23 mouse cellular contexts compared by ENCODE assay signal in genomic region chr4:73739439-73739838, GRCm38 (mm10). TPM values are rescaled to one million over a fixed set of nuclear protein-coding genes. Genes with fewer than 3 reads are reported as not detected.
DNase-seq lines count a peak whose midpoint lies in the region; ATAC-seq and TF ChIP-seq lines count a peak whose summit lies in the region.
"Had no signal": no experiment of that assay in that cellular context is flagged by ENCODE, and none has a peak within 500 bp of the region (broad histone marks: within the 10 kb centered on the region; RNA-seq: fewer than 3 reads in every experiment).

No protein-coding gene starts in this region.

- in situ Hi-C loops in CH12.LX (cut with MboI; ENCODE audit: low pct_ligation_motif_present, low pct_unique_long_range_greater_than_20kb, low sequenced_read_pairs): no loop called here

- no peak overlapping the region for H3K4me3 ChIP-seq in CH12.LX (replicated peaks in 1 of 3; ENCODE audit: low read depth in 2 of 3, low read length in 2 of 3, poor library complexity in 1 of 3)
- no peak overlapping the region for H3K4me3 ChIP-seq in midbrain, postnatal 0 days (ENCODE audit: low read depth, low read length)

- ATAC-seq in midbrain, postnatal 0 days (ENCODE audit: low FRiP score): no peak
- ATAC-seq: activated CD4-positive, CD25-positive, alpha-beta regulatory T cell, adult 4 months; CD4-positive, CD25-positive, alpha-beta regulatory T cell, adult 4 months; Patski had no signal

- no peak overlapping the region; the same call in 1 of the 2 replicates for H3K27ac ChIP-seq in CH12.LX (ENCODE audit: insufficient read depth, low read depth)
- no peak overlapping the region for H3K27ac ChIP-seq in midbrain, postnatal 0 days (ENCODE audit: low read depth, low read length)

- peaks cover 0 to 10% of the 10 kb centered on the region in 2 experiments; a peak in 2 of 4 replicates for H3K4me1 ChIP-seq in CH12.LX (ENCODE audit: control insufficient read depth in 1 of 2, insufficient read depth in 2 of 2)
- no peaks in the 10 kb centered on the region for H3K4me1 ChIP-seq in midbrain, postnatal 0 days (ENCODE audit: insufficient read depth, low read length)

- no peak for TF ChIP-seq RAD21 in CH12.LX (IDR thresholded peaks at IDR 0.05; ENCODE audit: low read depth, low read length)

- TF ChIP-seq CTCF in CH12.LX (conservative IDR thresholded peaks at IDR 0.05 in 1 of 2, IDR thresholded peaks at IDR 0.05 in 1 of 2; ENCODE audit: low read depth in 2 of 2, low read length in 2 of 2): no peak
- TF ChIP-seq CTCF in midbrain, postnatal 0 days (IDR thresholded peaks at IDR 0.05): no peak

- H3K9ac ChIP-seq in CH12.LX (ENCODE audit: insufficient read depth, low read depth): peak overlapping the region; percentile 74; the same call in 1 of the 2 replicates
- no peak overlapping the region for H3K9ac ChIP-seq in midbrain, postnatal 0 days (replicated peaks; ENCODE audit: low read length, poor library complexity, severe bottlenecking)

- no peaks in the 10 kb centered on the region for H3K36me3 ChIP-seq in CH12.LX (replicated peaks in 1 of 2; ENCODE audit: control insufficient read depth in 1 of 2, insufficient read depth in 1 of 2, low read length in 1 of 2)
- no peaks in the 10 kb centered on the region for H3K36me3 ChIP-seq in midbrain, postnatal 0 days (ENCODE audit: insufficient read depth, low read length)
- H3K36me3 ChIP-seq: G1E had no signal

- peak overlapping the region; percentile 57; the same call in 1 of the 2 replicates for H3K4me2 ChIP-seq in CH12.LX (ENCODE audit: insufficient read depth, low read depth, poor library complexity, severe bottlenecking)
- no peak overlapping the region for H3K4me2 ChIP-seq in midbrain, postnatal 0 days (ENCODE audit: low read depth, low read length, poor library complexity, severe bottlenecking)

- TF ChIP-seq EP300 in CH12.LX (IDR thresholded peaks at IDR 0.05; ENCODE audit: low read length): no peak

- H3K9me3 ChIP-seq in CH12.LX (replicated peaks; ENCODE audit: low read length): peaks cover 33% of the 10 kb centered on the region
- no peaks in the 10 kb centered on the region for H3K9me3 ChIP-seq in midbrain, postnatal 0 days (ENCODE audit: low read length)

- H3K79me2 ChIP-seq in CH12.LX (replicated peaks; ENCODE audit: control insufficient read depth, extremely low read depth, insufficient read depth, poor library complexity, severe bottlenecking): no peaks in the 10 kb centered on the region

- no peak for DNase-seq in CH12.LX (ENCODE audit: extremely low read depth)
- no peak for DNase-seq in midbrain, postnatal 0 days (ENCODE audit: low spot score)
- DNase-seq: adrenal gland, adult 2 months; adrenal gland, adult 8-10 months; adrenal gland, postnatal 10 days; adrenal gland, postnatal 14 days; adrenal gland, postnatal 25 days; adrenal gland, postnatal 36 days; B cell, adult 2 months; cerebellum, adult 11 months; cerebellum, adult 11-12 months; cerebellum, adult 18-20 months; cerebellum, adult 2 months; cerebellum, adult 8-10 months had no signal

- no peak for TF ChIP-seq POLR2A in CH12.LX (IDR thresholded peaks at IDR 0.05; ENCODE audit: low read depth, low read length)

- H3K27me3 ChIP-seq in CH12.LX (replicated peaks): no peaks in the 10 kb centered on the region
- H3K27me3 ChIP-seq in midbrain, postnatal 0 days (ENCODE audit: insufficient read depth, low read length): no peaks in the 10 kb centered on the region
- H3K27me3 ChIP-seq: Patski had no signal

- dilution Hi-C loops in CH12.LX (cut with MboI; ENCODE audit: extremely low pct_ligation_motif_present, extremely low pct_unique_long_range_greater_than_20kb, low sequenced_read_pairs): no loop called here

- WGBS in midbrain, postnatal 0 days: 95% methylated on average over 3 of the region's 3 CpGs

TF ChIP-seq in CH12.LX, 34 proteins besides CTCF, POLR2A, EP300 and RAD21:
- no peak for TF ChIP-seq USF1 (IDR thresholded peaks at IDR 0.05; ENCODE audit: low read depth, low read length)
- no peak for TF ChIP-seq MYC (IDR thresholded peaks at IDR 0.05; ENCODE audit: low read depth, low read length)
- peak; percentile 8; the same call in 1 of the 2 replicates for TF ChIP-seq IRF4 (IDR thresholded peaks at IDR 0.05; ENCODE audit: low read depth, low read length)
- TF ChIP-seq GABPA (IDR thresholded peaks at IDR 0.05; ENCODE audit: insufficient replicate concordance, low read depth, low read length): no peak
- 0 out of 2 replicates have a peak, but pooled peaks have one; percentile 61 for TF ChIP-seq CHD1 (IDR thresholded peaks at IDR 0.05; ENCODE audit: low read depth, low read length)
- no peak for TF ChIP-seq ELF1 (IDR thresholded peaks at IDR 0.05; ENCODE audit: low read depth, low read length)
- no peak for TF ChIP-seq JUND (conservative IDR thresholded peaks at IDR 0.05; ENCODE audit: low read depth, low read length)
- TF ChIP-seq UBTF (IDR thresholded peaks at IDR 0.05; ENCODE audit: low read depth, low read length): no peak
- TF ChIP-seq ZNF384 (IDR thresholded peaks at IDR 0.05; ENCODE audit: low read depth, low read length): peak; percentile 60
- TF ChIP-seq POLR2AphosphoS2 (IDR thresholded peaks at IDR 0.05; ENCODE audit: low read depth, low read length): no peak
- TF ChIP-seq NRF1 (IDR thresholded peaks at IDR 0.05; ENCODE audit: low read depth, low read length): no peak
- no peak for TF ChIP-seq PAX5 (IDR thresholded peaks at IDR 0.05; ENCODE audit: low read length)
- TF ChIP-seq ETS1 (conservative IDR thresholded peaks at IDR 0.05; ENCODE audit: low read depth, low read length): peak; percentile 23; the same call in 1 of the 2 replicates
- no peak for TF ChIP-seq SIN3A (IDR thresholded peaks at IDR 0.05; ENCODE audit: low read length)
- TF ChIP-seq BHLHE40 (IDR thresholded peaks at IDR 0.05; ENCODE audit: low read depth, low read length): 0 out of 2 replicates have a peak, but pooled peaks have one; percentile 19

RNA-seq across cellular contexts. Expression of gene Rasef, which starts 51.4 kb away (rescaled TPM):
- total RNA-seq in CH12.LX (2012; rRNA removed): 1.6 and 2.9 TPM in 2 replicates
- 0.11 and 0.20 TPM in 2 replicates for total RNA-seq in CH12.LX (2014; rRNA removed)
- 0.11 and 0.16 TPM in 2 replicates for polyA plus RNA-seq in CH12.LX (2012; ENCODE audit: insufficient read length, low read depth)
- 0.16 and 0.90 TPM in 2 replicates for total RNA-seq in midbrain, postnatal 0 days (2014; rRNA removed)
- 0.43 and 0.65 TPM in 2 replicates for polyA plus RNA-seq in midbrain, postnatal 0 days (2015; fragmentation: Nextera tagmentation; extraction: Ambion mirVana)
- total RNA-seq: adrenal gland, adult 2 months; adrenal gland, postnatal 25 days; adrenal gland, postnatal 36 days; MEL had no signal
- polyA plus RNA-seq: activated CD4-positive, CD25-positive, alpha-beta regulatory T cell, adult 4 months; adrenal gland, adult 2 months; C2C12; CD4-positive, CD25-positive, alpha-beta regulatory T cell, adult 4 months; G1E; Patski had no signal

RNA-seq across cellular contexts. Expression of gene Gm428, which starts 56.1 kb away (rescaled TPM):
- total RNA-seq in CH12.LX (2012; rRNA removed) (not detected in 2 replicates), CH12.LX (2014; rRNA removed) (not detected in 2 replicates)
- polyA plus RNA-seq in CH12.LX (2012; ENCODE audit: insufficient read length, low read depth): not detected in 2 replicates
- not detected in 2 replicates for total RNA-seq in midbrain, postnatal 0 days (2014; rRNA removed)
- polyA plus RNA-seq in midbrain, postnatal 0 days (2015; fragmentation: Nextera tagmentation; extraction: Ambion mirVana): not detected in 2 replicates
- total RNA-seq: adrenal gland, adult 18-20 months; adrenal gland, adult 2 months; adrenal gland, adult 8-10 months; adrenal gland, postnatal 10 days; adrenal gland, postnatal 14 days; adrenal gland, postnatal 25 days; adrenal gland, postnatal 36 days; adrenal gland, postnatal 4 days; MEL had no signal
- polyA plus RNA-seq: activated CD4-positive, CD25-positive, alpha-beta regulatory T cell, adult 4 months; adrenal gland, adult 2 months; brain, embryonic 14.5 days; C2C12; CD4-positive, CD25-positive, alpha-beta regulatory T cell, adult 4 months; cerebellum, adult 2 months; G1E; Patski had no signal
